Mouse (Mus musculus): Measurements from ENCODE around the gene Cdkal1.

- TF ChIP-seq POLR2A (IDR thresholded peaks at IDR 0.05; ENCODE audit: borderline replicate concordance, low read depth, low read length) (no peak), CTCF (IDR thresholded peaks at IDR 0.05; ENCODE audit: low read depth, low read length) (no peak)
Measured at GRCm38 (mm10) chr13:29552322-29552870, 303.1 kb downstream of the Cdkal1 start.

Data from bone marrow macrophage, adult 2 months (primary cell).